Mouse (Mus musculus): Measurements from ENCODE around the gene Tmem212. TPM values are rescaled to one million over a fixed set of nuclear protein-coding genes. Genes with fewer than 3 reads are reported as not detected.

Gene Tmem212
- total and polyA plus RNA-seq, 3 experiments, result not detected

DNA sequence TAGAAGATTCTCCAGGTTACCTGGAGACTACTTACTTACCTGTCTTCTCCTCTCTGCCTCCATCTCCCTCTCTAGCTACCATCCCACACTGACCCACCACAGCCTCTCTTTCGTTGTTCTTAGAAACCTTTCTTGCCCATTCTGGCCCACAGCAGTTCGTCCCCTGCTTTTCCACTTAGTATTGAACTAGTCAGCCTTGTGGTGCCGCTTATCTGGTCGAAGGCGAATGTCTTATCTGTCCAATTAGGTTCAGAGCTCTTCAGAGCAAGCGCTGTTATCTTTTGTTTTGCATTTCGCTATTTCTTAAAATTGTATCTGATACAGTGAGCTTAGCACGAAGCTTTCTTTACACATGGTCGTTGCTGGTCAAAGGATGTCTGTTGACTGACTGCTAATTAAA, 56.9 kb downstream of the Tmem212 start:
- ATAC-seq (ENCODE audit: extremely low read depth, insufficient number of reproducible peaks, low FRiP score, poor library complexity, severe bottlenecking) (no peak), DNase-seq (ENCODE audit: low spot score) (no peak)

DNA sequence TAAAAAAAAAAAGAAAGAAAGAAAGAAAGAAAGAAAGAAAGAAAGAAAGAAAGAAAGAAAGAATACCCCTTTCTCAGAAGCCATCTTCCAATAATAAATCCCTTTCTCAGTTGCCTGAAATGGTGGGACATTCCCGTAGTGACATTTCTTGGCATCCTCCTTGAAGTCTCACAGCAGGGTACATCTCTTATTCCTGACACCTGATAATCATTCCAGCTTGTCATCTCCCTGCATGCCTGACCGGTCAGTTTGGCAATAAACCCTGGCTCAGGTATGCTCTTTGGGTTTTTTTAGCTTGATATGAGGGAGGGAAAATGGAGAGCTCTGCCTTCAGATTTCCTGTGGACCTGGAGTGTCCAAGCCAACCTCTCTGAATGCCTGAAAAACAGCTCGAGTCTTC, 59.9 kb downstream of the Tmem212 start:
- H3K4me1 ChIP-seq (ENCODE audit: insufficient read depth, low read depth, low read length), result no peaks in the 10 kb centered on the region
- H3K27me3 ChIP-seq (ENCODE audit: insufficient read depth, low read length), result peaks cover 2% of the 10 kb centered on the region; the same call in 1 of the 2 replicates
- no peaks in the 10 kb centered on the region for H3K36me3 ChIP-seq (replicated peaks)
- no peak for ATAC-seq (ENCODE audit: extremely low read depth, insufficient number of reproducible peaks, low FRiP score, poor library complexity, severe bottlenecking)
- no peaks in the 10 kb centered on the region for H3K9me3 ChIP-seq (replicated peaks)
- TF ChIP-seq GATA2 (IDR thresholded peaks at IDR 0.05; ENCODE audit: borderline replicate concordance, low read depth, low read length) (no peak), GATA1 (IDR thresholded peaks at IDR 0.05; ENCODE audit: borderline replicate concordance, low read length) (no peak), CTCF (IDR thresholded peaks at IDR 0.05; ENCODE audit: low read depth, low read length) (no peak), TAL1 (conservative IDR thresholded peaks at IDR 0.05; ENCODE audit: low read depth, low read length) (no peak), POLR2AphosphoS5 (IDR thresholded peaks at IDR 0.05; ENCODE audit: insufficient replicate concordance, low read depth, low read length) (no peak)
- DNase-seq (ENCODE audit: low spot score), result no peak
- no peak overlapping the region for H3K4me3 ChIP-seq (ENCODE audit: low read depth, low read length)

More for the DNA sequence above, 56.9 kb downstream of the Tmem212 start:
- TF ChIP-seq POLR2AphosphoS5 (IDR thresholded peaks at IDR 0.05; ENCODE audit: insufficient replicate concordance, low read depth, low read length) (no peak), GATA1 (IDR thresholded peaks at IDR 0.05; ENCODE audit: borderline replicate concordance, low read length) (no peak), TAL1 (conservative IDR thresholded peaks at IDR 0.05; ENCODE audit: low read depth, low read length) (no peak), CTCF (IDR thresholded peaks at IDR 0.05; ENCODE audit: low read depth, low read length) (no peak), GATA2 (IDR thresholded peaks at IDR 0.05; ENCODE audit: borderline replicate concordance, low read depth, low read length) (no peak)
- Histone ChIP-seq H3K9me3 (replicated peaks) (no peaks in the 10 kb centered on the region), H3K27me3 (ENCODE audit: insufficient read depth, low read length) (peaks cover 2% of the 10 kb centered on the region; the same call in 1 of the 2 replicates), H3K4me1 (ENCODE audit: insufficient read depth, low read depth, low read length) (no peaks in the 10 kb centered on the region), H3K36me3 (replicated peaks) (no peaks in the 10 kb centered on the region), H3K4me3 (ENCODE audit: low read depth, low read length) (no peak overlapping the region)

GRCm38 (mm10) chr3:27835786-27836185, 60.4 kb downstream of the Tmem212 start:
- no peak for ATAC-seq (ENCODE audit: extremely low read depth, insufficient number of reproducible peaks, low FRiP score, poor library complexity, severe bottlenecking)
- Histone ChIP-seq H3K36me3 (replicated peaks) (no peaks in the 10 kb centered on the region), H3K27me3 (ENCODE audit: insufficient read depth, low read length) (peaks cover 2% of the 10 kb centered on the region; the same call in 1 of the 2 replicates), H3K9me3 (replicated peaks) (no peaks in the 10 kb centered on the region), H3K4me3 (ENCODE audit: low read depth, low read length) (no peak overlapping the region), H3K4me1 (ENCODE audit: insufficient read depth, low read depth, low read length) (no peaks in the 10 kb centered on the region)
- TF ChIP-seq POLR2AphosphoS5 (IDR thresholded peaks at IDR 0.05; ENCODE audit: insufficient replicate concordance, low read depth, low read length) (no peak), CTCF (IDR thresholded peaks at IDR 0.05; ENCODE audit: low read depth, low read length) (no peak), GATA2 (IDR thresholded peaks at IDR 0.05; ENCODE audit: borderline replicate concordance, low read depth, low read length) (no peak), GATA1 (IDR thresholded peaks at IDR 0.05; ENCODE audit: borderline replicate concordance, low read length) (no peak), TAL1 (conservative IDR thresholded peaks at IDR 0.05; ENCODE audit: low read depth, low read length) (no peak)
- DNase-seq (ENCODE audit: low spot score), result no peak

DNA sequence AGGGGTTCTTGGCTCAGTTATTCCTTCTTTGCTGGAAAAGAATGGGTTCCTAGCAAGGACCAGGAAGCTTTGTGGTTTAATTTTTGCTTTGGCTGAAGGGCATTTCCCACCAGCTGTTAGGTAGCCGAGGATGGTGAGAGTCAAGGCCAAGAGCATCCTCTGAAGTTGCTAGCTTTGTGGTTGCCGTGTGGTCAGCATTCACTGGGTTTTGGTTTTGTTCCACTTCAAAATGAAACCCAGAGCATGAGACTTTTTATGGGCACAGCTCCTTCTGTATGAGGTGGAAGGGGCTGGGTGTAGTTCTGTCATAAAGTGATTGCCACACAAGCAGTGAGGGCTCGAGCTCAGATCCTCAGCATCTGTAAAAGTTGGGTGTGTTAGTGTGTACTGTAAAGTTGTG, 67.4 kb downstream of the Tmem212 start:
- ATAC-seq (ENCODE audit: extremely low read depth, insufficient number of reproducible peaks, low FRiP score, poor library complexity, severe bottlenecking) (no peak), DNase-seq (ENCODE audit: low spot score) (no peak)
- no peaks in the 10 kb centered on the region for H3K4me1 ChIP-seq (ENCODE audit: insufficient read depth, low read depth, low read length)
- no peaks in the 10 kb centered on the region for H3K36me3 ChIP-seq (replicated peaks)
- no peak overlapping the region for H3K4me3 ChIP-seq (ENCODE audit: low read depth, low read length)
- H3K9me3 ChIP-seq (replicated peaks), result no peaks in the 10 kb centered on the region
- no peak for TF ChIP-seq GATA1 (IDR thresholded peaks at IDR 0.05; ENCODE audit: borderline replicate concordance, low read length)
- no peak for TF ChIP-seq GATA2 (IDR thresholded peaks at IDR 0.05; ENCODE audit: borderline replicate concordance, low read depth, low read length)
- TF ChIP-seq CTCF (IDR thresholded peaks at IDR 0.05; ENCODE audit: low read depth, low read length), result no peak
- no peak for TF ChIP-seq POLR2AphosphoS5 (IDR thresholded peaks at IDR 0.05; ENCODE audit: insufficient replicate concordance, low read depth, low read length)
- TF ChIP-seq TAL1 (conservative IDR thresholded peaks at IDR 0.05; ENCODE audit: low read depth, low read length), result no peak
- peaks cover 4% of the 10 kb centered on the region; the same call in 1 of the 2 replicates for H3K27me3 ChIP-seq (ENCODE audit: insufficient read depth, low read length)

DNA sequence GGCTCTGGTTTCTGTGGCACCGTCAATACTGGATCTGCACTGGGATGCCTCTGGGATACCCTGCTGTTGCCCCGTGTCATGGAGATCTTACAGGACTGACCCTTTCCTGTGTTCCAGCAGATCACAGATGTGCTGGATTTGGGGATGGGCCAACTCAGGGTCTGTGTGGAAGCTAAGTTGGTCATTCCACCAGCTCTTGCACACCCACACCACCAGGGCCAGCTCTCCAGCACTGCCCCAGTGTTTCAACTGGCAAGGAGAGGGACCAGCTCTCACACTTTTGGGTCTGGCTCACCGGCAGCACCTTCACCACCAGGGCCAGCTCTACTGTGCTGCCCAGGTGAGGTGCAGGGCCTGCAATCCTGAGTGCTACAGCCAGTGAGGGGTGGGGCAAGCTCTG, 68.9 kb downstream of the Tmem212 start:
- Histone ChIP-seq H3K4me3 (ENCODE audit: low read depth, low read length) (no peak overlapping the region), H3K9me3 (replicated peaks) (no peaks in the 10 kb centered on the region), H3K27me3 (ENCODE audit: insufficient read depth, low read length) (peaks cover 4% of the 10 kb centered on the region; the same call in 1 of the 2 replicates), H3K36me3 (replicated peaks) (no peaks in the 10 kb centered on the region), H3K4me1 (ENCODE audit: insufficient read depth, low read depth, low read length) (no peaks in the 10 kb centered on the region)
- DNase-seq (ENCODE audit: low spot score) (no peak), ATAC-seq (ENCODE audit: extremely low read depth, insufficient number of reproducible peaks, low FRiP score, poor library complexity, severe bottlenecking) (no peak)
- TF ChIP-seq CTCF (IDR thresholded peaks at IDR 0.05; ENCODE audit: low read depth, low read length) (no peak), POLR2AphosphoS5 (IDR thresholded peaks at IDR 0.05; ENCODE audit: insufficient replicate concordance, low read depth, low read length) (no peak), TAL1 (conservative IDR thresholded peaks at IDR 0.05; ENCODE audit: low read depth, low read length) (no peak), GATA2 (IDR thresholded peaks at IDR 0.05; ENCODE audit: borderline replicate concordance, low read depth, low read length) (no peak), GATA1 (IDR thresholded peaks at IDR 0.05; ENCODE audit: borderline replicate concordance, low read length) (no peak)

- DNase-seq (ENCODE audit: low spot score) (no peak), ATAC-seq (ENCODE audit: extremely low read depth, insufficient number of reproducible peaks, low FRiP score, poor library complexity, severe bottlenecking) (no peak)
- Histone ChIP-seq H3K4me1 (ENCODE audit: insufficient read depth, low read depth, low read length) (no peaks in the 10 kb centered on the region), H3K9me3 (replicated peaks) (no peaks in the 10 kb centered on the region), H3K4me3 (ENCODE audit: low read depth, low read length) (no peak overlapping the region), H3K36me3 (replicated peaks) (no peaks in the 10 kb centered on the region), H3K27me3 (ENCODE audit: insufficient read depth, low read length) (peaks cover 4% of the 10 kb centered on the region; the same call in 1 of the 2 replicates)
- no peak for TF ChIP-seq CTCF (IDR thresholded peaks at IDR 0.05; ENCODE audit: low read depth, low read length)
- no peak for TF ChIP-seq TAL1 (conservative IDR thresholded peaks at IDR 0.05; ENCODE audit: low read depth, low read length)
- no peak for TF ChIP-seq POLR2AphosphoS5 (IDR thresholded peaks at IDR 0.05; ENCODE audit: insufficient replicate concordance, low read depth, low read length)
- TF ChIP-seq GATA2 (IDR thresholded peaks at IDR 0.05; ENCODE audit: borderline replicate concordance, low read depth, low read length), result no peak
- no peak for TF ChIP-seq GATA1 (IDR thresholded peaks at IDR 0.05; ENCODE audit: borderline replicate concordance, low read length)
Observed at GRCm38 (mm10) chr3:27825985-27826384, 70.2 kb downstream of the Tmem212 start.

Other genes with a start within 250 kb of the Tmem212 start
- gene Fndc3b, start 185.1 kb downstream of the Tmem212 start, total RNA-seq (2014; fragmentation: Nextera tagmentation), result not detected in 2 replicates
- 0.06 and 0.16 TPM in 2 replicates for gene Fndc3b, start 185.1 kb downstream of the Tmem212 start, total RNA-seq (2017)
- not detected in 2 replicates for gene Fndc3b, start 185.1 kb downstream of the Tmem212 start, polyA plus RNA-seq (2012)
- gene Pld1, start 42.3 kb upstream of the Tmem212 start, total RNA-seq (2014; fragmentation: Nextera tagmentation), result 0.38 TPM in 1 of 2 replicates, not detected in the other
- 0.41 and 0.82 TPM in 2 replicates for gene Pld1, start 42.3 kb upstream of the Tmem212 start, total RNA-seq (2017)
- gene Pld1, start 42.3 kb upstream of the Tmem212 start, polyA plus RNA-seq (2012), result not detected in 2 replicates

Measured in G1E (cell line).